ENCODE assay signal across 11 mouse cellular contexts in genomic region chr4:132982999-132983398, GRCm38 (mm10). TPM values are rescaled to one million over a fixed set of nuclear protein-coding genes. Genes with fewer than 3 reads are reported as not detected.
DNase-seq lines count a peak whose midpoint lies in the region; ATAC-seq and TF ChIP-seq lines count a peak whose summit lies in the region.
"Had no signal": no experiment of that assay in that cellular context is flagged by ENCODE, and none has a peak within 500 bp of the region (broad histone marks: within the 10 kb centered on the region; RNA-seq: fewer than 3 reads in every experiment).

No protein-coding gene starts in this region.

- no peak overlapping the region for H3K9ac ChIP-seq in kidney, embryonic 15.5 days
- H3K9ac ChIP-seq: hindbrain, embryonic 12.5 days had no signal

- 0 out of 2 replicates have a peak, but pooled peaks have one; percentile 25 for ATAC-seq in kidney, embryonic 15.5 days (replicated peaks; ENCODE audit: low FRiP score)
- ATAC-seq in hematopoietic stem cell, adult 5-6 weeks (replicated peaks in 1 of 2; ENCODE audit: insufficient read depth in 1 of 2, low FRiP score in 2 of 2, low TSS enrichment in 1 of 2, low read depth in 1 of 2, poor library complexity in 2 of 2, severe bottlenecking in 2 of 2) = peak; percentile 49 to 77; a peak in 2 of 4 replicates
- peak; percentile 62; the same call in 1 of the 2 replicates for ATAC-seq in neutrophil, adult 5-6 weeks (ENCODE audit: extremely low read depth, insufficient number of reproducible peaks, low FRiP score, poor library complexity, severe bottlenecking)
- ATAC-seq: forebrain, embryonic 13.5 days had no signal

- H3K4me3 ChIP-seq in kidney, embryonic 15.5 days (replicated peaks) = no peak overlapping the region
- no peak overlapping the region for H3K4me3 ChIP-seq in thymus, adult 2 months (ENCODE audit: control insufficient read depth, insufficient read depth, low read length)
- H3K4me3 ChIP-seq in kidney, adult 2 months (ENCODE audit: insufficient read depth, low read depth, low read length) = no peak overlapping the region
- H3K4me3 ChIP-seq: forebrain, embryonic 13.5 days; hindbrain, embryonic 12.5 days had no signal

- no peak for DNase-seq in kidney, adult 11 months
- no peak for DNase-seq in thymus, adult 2 months
- no peak for DNase-seq in thymus, postnatal 10 days (ENCODE audit: low spot score in 2 of 2)
- no peak for DNase-seq in gastrocnemius, adult 8-10 months (ENCODE audit: low spot score in 2 of 2)
- DNase-seq in kidney, adult 2 months = no peak
- DNase-seq: kidney, postnatal 14 days had no signal

- 0 out of 2 replicates have a peak, but pooled peaks cover 4% of the 10 kb centered on the region for H3K27me3 ChIP-seq in kidney, embryonic 15.5 days
- H3K27me3 ChIP-seq in thymus, adult 2 months (ENCODE audit: control insufficient read depth, insufficient read depth, low read length) = no peaks in the 10 kb centered on the region
- H3K27me3 ChIP-seq in kidney, adult 2 months (replicated peaks; ENCODE audit: control insufficient read depth, insufficient read depth, low read length) = no peaks in the 10 kb centered on the region
- H3K27me3 ChIP-seq: forebrain, embryonic 13.5 days; hindbrain, embryonic 12.5 days had no signal

- no peak for TF ChIP-seq CTCF in thymus, adult 2 months (IDR thresholded peaks at IDR 0.05; ENCODE audit: borderline replicate concordance, control insufficient read depth, extremely low read depth, insufficient read depth, low read length, poor library complexity)
- TF ChIP-seq CTCF in kidney, adult 2 months (conservative IDR thresholded peaks at IDR 0.05; ENCODE audit: insufficient read depth, insufficient read length, low read depth, low read length) = no peak

- 48% methylated on average over 6 of the region's 6 CpGs for WGBS in kidney, embryonic 15.5 days
- 36% methylated on average over 6 of the region's 6 CpGs for WGBS in thymus, adult 2 months
- WGBS in kidney, adult 2 months = 55% methylated on average over 6 of the region's 6 CpGs

- H3K27ac ChIP-seq in kidney, embryonic 15.5 days = peak overlapping the region; percentile 45
- peak overlapping the region; percentile 75 for H3K27ac ChIP-seq in thymus, adult 2 months (ENCODE audit: control insufficient read depth, insufficient read depth, low read length)
- H3K27ac ChIP-seq in kidney, adult 2 months (ENCODE audit: insufficient read depth, low read depth, low read length) = no peak overlapping the region

- H3K36me3 ChIP-seq in kidney, embryonic 15.5 days = no peaks in the 10 kb centered on the region
- no peaks in the 10 kb centered on the region for H3K36me3 ChIP-seq in thymus, adult 2 months (ENCODE audit: control insufficient read depth, insufficient read depth, low read length)
- no peaks in the 10 kb centered on the region for H3K36me3 ChIP-seq in kidney, adult 2 months (ENCODE audit: control insufficient read depth, insufficient read depth, low read length)
- H3K36me3 ChIP-seq: hindbrain, embryonic 12.5 days had no signal

- H3K4me2 ChIP-seq in kidney, embryonic 15.5 days = no peak overlapping the region
- H3K4me2 ChIP-seq: forebrain, embryonic 13.5 days; hindbrain, embryonic 12.5 days had no signal

- no peaks in the 10 kb centered on the region for H3K9me3 ChIP-seq in kidney, embryonic 15.5 days (replicated peaks)
- H3K9me3 ChIP-seq: forebrain, embryonic 13.5 days; hindbrain, embryonic 12.5 days had no signal

- H3K4me1 ChIP-seq in kidney, embryonic 15.5 days = peaks cover 25% of the 10 kb centered on the region
- H3K4me1 ChIP-seq in thymus, adult 2 months (replicated peaks; ENCODE audit: control insufficient read depth, insufficient read depth, low read length) = peaks cover 53% of the 10 kb centered on the region
- no peaks in the 10 kb centered on the region; the same call in 1 of the 2 replicates for H3K4me1 ChIP-seq in kidney, adult 2 months (ENCODE audit: control insufficient read depth, insufficient read depth, low read length)

- TF ChIP-seq POLR2A in thymus, adult 2 months (IDR thresholded peaks at IDR 0.05; ENCODE audit: control insufficient read depth, extremely low read depth, insufficient read depth, low read length, poor library complexity) = no peak
- TF ChIP-seq POLR2A in kidney, adult 2 months (IDR thresholded peaks at IDR 0.05; ENCODE audit: low read depth, low read length) = no peak

RNA-seq across cellular contexts. Expression of gene Fgr, which starts 9.1 kb away (rescaled TPM):
- polyA plus RNA-seq in kidney, embryonic 15.5 days (2015; fragmentation: Nextera tagmentation; extraction: Ambion mirVana) = 0.63 and 0.81 TPM in 2 replicates
- 15.3 and 15.8 TPM in 2 replicates for polyA plus RNA-seq in thymus, adult 2 months (2012; rRNA removed)
- total RNA-seq in hematopoietic stem cell, adult 5-6 weeks (2017) = 5.2 and 8.8 TPM in 2 replicates
- 301 and 321 TPM in 2 replicates for total RNA-seq in neutrophil, adult 5-6 weeks (2017)
- total RNA-seq in gastrocnemius, adult 8-10 months (2022) = not detected
- polyA plus RNA-seq in kidney, adult 2 months (2012; rRNA removed) = 1.8 and 2.5 TPM in 2 replicates
- polyA plus RNA-seq: forebrain, embryonic 13.5 days had no signal

RNA-seq across cellular contexts. Expression of gene Ahdc1, which starts 28.1 kb away (rescaled TPM):
- 7.4 and 10.1 TPM in 2 replicates for polyA plus RNA-seq in kidney, embryonic 15.5 days (2015; fragmentation: Nextera tagmentation; extraction: Ambion mirVana)
- 59.8 and 78.9 TPM in 2 replicates for polyA plus RNA-seq in thymus, adult 2 months (2012; rRNA removed)
- 7.2 and 9.8 TPM in 2 replicates for total RNA-seq in hematopoietic stem cell, adult 5-6 weeks (2017)
- total RNA-seq in neutrophil, adult 5-6 weeks (2017) = 9.1 and 13.5 TPM in 2 replicates
- total RNA-seq in gastrocnemius, adult 8-10 months (2022) = 10 to 100 TPM; 26.3 to 32.9 (median 28.9) TPM
- polyA plus RNA-seq in kidney, adult 2 months (2012; rRNA removed) = 22.2 and 23.3 TPM in 2 replicates

Comparison
In these comparisons a context has a peak if more than half of its experiments do, and no peak if none do; other contexts are left out.
1. RNA of gene Fgr, which starts 9.1 kb away (total RNA-seq): 301 to 321 TPM in neutrophil, adult 5-6 weeks; 5.2 to 8.8 TPM in hematopoietic stem cell, adult 5-6 weeks and not detected in gastrocnemius, adult 8-10 months; every median in the first group is over 10 times any median in the second.
2. Peak in every context shown above with its lines, with median percentiles within 50 percentile points of each other: ATAC-seq.